Mouse (Mus musculus): ENCODE results near the gene Defb43.

DNA sequence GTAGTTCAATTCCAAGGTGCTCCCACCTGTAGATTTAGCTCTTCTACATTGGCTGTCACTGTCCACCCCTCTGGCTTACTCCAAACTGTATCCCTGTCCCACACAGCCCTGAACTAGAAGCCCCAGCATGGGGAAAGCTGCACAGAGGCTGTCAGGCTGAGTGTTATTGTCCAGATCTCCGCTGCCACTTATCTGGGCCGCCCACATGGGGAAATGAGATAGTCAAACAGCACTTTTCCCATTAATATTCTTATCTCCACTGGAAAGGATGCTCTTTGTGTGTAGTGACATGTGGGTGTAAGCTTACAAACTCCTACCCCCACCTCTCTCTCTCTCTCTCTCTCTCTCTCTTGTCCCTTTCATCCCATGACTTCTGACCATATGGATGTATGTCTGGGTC, 50.6 kb downstream of the Defb43 start:
- TF ChIP-seq CTCF (IDR thresholded peaks at IDR 0.05) (no peak), EP300 (IDR thresholded peaks at IDR 0.05; ENCODE audit: insufficient read depth, low read depth, low read length) (no peak), POLR2A (IDR thresholded peaks at IDR 0.05; ENCODE audit: insufficient read depth, low read depth, low read length) (no peak)
